Mouse (Mus musculus) splenic B cell, adult 2 months (primary cell): ENCODE measurements around the gene Mynn.
"Not testable (repeated sequence)": the region's sequence is repeated elsewhere in the genome, so short reads cannot be mapped to it uniquely, and the experiment has no call there.

ENCODE experiments used
- DNase-seq: peaks from one replicate; pipeline ENCODE4 v3.0.0-alpha.2; 2011; ENCODE audit warnings: low read depth, low spot score
- H3K27me3 ChIP-seq: 2 replicates; pipeline ENCODE4 v1.6.1; 2012; ENCODE audit warnings: mild to moderate bottlenecking, low read length, moderate library complexity, mixed read lengths; ENCODE audit not compliant: control insufficient read depth, poor library complexity, insufficient read depth, severe bottlenecking
- H3K36me3 ChIP-seq: 2 replicates; pipeline ENCODE4 v1.6.1; 2012; ENCODE audit warnings: mild to moderate bottlenecking, low read length, moderate library complexity, mixed read lengths; ENCODE audit not compliant: control insufficient read depth, poor library complexity, insufficient read depth, severe bottlenecking

The Mynn gene

DNA sequence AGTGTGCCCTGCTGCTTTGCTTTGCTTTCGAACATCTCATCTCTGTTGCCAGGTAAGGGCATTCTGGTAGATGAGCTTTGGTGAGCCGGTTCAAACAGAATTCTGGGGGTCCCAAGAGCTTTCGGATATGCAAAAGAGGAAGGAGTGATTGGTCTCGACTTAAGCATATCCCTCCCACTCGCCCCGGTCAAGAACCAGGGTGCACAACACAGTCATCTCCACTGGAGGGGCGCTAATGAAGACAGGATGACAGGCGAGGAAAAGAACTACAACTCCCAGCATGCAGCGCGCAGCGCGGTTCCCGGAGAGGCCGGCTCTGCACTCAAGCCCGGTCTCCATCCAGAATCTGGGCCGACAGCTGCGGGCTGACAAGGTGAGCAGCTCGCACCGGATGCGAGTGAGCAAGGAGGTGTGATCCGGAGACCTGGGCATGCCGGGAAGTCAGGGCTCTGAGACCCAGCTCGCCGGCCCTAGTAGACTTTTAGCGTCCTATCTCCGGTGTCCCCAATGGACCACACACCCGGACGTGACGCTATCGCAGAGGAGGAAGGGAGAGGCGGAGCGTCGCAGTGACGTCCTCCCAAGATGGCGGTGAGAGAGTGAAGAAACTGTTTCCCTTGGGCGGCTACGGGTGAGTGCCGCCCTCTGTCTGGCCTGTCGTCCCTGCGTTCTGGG, at the start of gene Mynn:
Mynn (plus strand) TSS at position 1 of the 675 bp plus-strand sequence.
- Histone ChIP-seq H3K36me3 (peaks cover 4% of the 10 kb centered on the region), H3K27me3 (no peaks in the 10 kb centered on the region)
- DNase-seq, result peak; percentile 98

DNA sequence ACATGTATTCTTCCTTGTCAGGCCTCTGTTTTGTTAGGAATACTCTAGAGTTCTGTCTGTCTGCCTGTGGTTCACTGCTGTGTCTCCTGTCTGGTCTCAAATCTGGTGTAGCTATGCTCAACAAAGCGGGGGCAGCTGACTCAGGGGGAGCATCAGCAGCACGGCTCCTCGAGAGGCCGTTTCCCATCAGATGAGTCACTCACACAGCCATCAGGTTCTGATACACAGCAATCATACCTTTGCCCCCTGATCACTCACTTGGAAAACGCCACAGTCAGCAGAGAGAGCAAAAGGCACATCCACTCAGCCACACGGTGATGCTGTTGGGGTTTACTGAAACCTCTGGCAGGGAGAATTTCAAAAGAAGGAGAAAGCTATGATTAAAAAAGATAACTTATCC, 48.1 kb upstream of the Mynn start:
- Histone ChIP-seq H3K27me3 (no peaks in the 10 kb centered on the region), H3K36me3 (no peaks in the 10 kb centered on the region)
- no peak for DNase-seq

DNA sequence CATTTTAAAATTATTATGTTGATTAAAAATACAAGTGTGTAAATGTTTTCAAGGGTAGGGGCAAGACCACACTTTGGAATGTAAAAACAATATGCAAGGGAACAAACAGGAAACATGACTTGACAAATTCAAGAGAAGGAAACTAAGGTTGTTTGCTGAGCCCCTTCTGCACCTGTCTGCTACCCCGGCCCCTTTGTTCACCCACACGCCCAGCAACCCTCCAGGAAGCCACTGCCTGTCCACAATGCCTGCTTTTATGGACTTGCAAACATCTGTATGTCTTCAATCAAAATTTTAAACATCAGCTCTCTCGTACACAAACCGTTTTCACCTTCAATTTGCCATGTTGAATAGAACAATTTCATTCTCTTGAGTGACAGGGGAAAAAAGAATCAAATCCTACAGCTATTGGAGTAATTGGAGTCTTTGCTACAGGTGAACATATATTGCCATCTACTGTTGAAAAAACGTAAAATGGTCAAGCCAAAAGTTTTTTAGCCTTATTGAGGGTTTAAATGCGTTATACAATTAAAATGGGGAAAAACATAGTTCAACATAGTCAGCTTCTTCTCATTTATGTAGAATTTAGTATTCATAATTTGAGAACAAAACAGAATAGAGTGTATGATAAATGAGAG, 41.1 kb upstream of the Mynn start:
- no peak for DNase-seq

DNA sequence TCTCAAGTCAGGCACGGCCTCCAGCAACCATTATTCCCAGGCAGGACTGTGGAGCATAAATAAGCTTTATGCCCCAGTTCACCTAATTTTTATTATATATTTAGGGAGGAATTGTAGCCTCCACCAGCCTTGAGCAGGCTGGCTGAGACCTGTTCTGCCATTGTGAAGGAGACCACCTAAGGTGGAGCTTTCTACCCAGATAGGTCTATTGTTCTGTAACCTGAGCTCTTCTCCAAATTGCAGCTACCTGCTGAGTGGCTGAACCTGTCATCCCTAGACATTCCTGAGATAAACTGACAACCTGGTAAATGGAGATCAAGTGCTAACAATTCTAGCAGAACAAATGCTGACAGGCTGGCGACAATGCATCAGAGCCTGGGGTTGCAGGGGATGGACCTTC, 35.5 kb upstream of the Mynn start:
- H3K27me3 ChIP-seq, DNase-seq, H3K36me3 ChIP-seq: not testable (repeated sequence)

More for the DNA sequence above, 41.1 kb upstream of the Mynn start:
- H3K27me3 ChIP-seq, result no peaks in the 10 kb centered on the region
- H3K36me3 ChIP-seq, result no peaks in the 10 kb centered on the region

- no peaks in the 10 kb centered on the region for H3K27me3 ChIP-seq
- no peak for DNase-seq
- no peaks in the 10 kb centered on the region for H3K36me3 ChIP-seq
Observed at GRCm38 (mm10) chr3:30573549-30573948, 28.3 kb upstream of the Mynn start.

GRCm38 (mm10) chr3:30588865-30589264, 13.0 kb upstream of the Mynn start:
- Histone ChIP-seq H3K36me3 (no peaks in the 10 kb centered on the region), H3K27me3 (no peaks in the 10 kb centered on the region; the same call in 1 of the 2 replicates)
- no peak for DNase-seq

DNA sequence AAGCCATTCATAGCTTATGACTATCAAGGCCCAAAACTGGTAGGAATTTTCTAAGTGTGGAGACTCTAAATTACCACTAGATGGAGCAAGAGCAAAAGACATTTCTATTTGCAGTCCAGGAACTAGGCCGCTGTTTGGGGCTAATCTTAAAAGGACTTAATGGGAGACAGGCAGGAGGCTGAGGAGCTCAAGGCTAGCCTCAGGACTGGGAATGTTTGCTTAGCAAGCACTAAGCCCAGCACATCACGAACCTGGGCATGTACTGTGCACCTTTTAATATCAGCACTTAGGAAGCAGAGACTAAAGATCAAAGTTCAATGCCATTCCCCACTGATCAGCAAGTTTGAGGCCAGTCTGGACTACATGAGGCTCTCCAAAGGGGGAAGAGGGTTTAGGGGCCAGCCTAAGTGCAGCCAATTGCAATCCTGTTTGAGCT, 9.4 kb upstream of the Mynn start:
- Histone ChIP-seq H3K27me3 (no peaks in the 10 kb centered on the region), H3K36me3 (no peaks in the 10 kb centered on the region)
- DNase-seq, result peak; percentile 78

- Histone ChIP-seq H3K27me3 (no peaks in the 10 kb centered on the region), H3K36me3 (no peaks in the 10 kb centered on the region)
- peak; percentile 61 for DNase-seq
Observed at GRCm38 (mm10) chr3:30593719-30594485, 8.0 kb upstream of the Mynn start.

DNA sequence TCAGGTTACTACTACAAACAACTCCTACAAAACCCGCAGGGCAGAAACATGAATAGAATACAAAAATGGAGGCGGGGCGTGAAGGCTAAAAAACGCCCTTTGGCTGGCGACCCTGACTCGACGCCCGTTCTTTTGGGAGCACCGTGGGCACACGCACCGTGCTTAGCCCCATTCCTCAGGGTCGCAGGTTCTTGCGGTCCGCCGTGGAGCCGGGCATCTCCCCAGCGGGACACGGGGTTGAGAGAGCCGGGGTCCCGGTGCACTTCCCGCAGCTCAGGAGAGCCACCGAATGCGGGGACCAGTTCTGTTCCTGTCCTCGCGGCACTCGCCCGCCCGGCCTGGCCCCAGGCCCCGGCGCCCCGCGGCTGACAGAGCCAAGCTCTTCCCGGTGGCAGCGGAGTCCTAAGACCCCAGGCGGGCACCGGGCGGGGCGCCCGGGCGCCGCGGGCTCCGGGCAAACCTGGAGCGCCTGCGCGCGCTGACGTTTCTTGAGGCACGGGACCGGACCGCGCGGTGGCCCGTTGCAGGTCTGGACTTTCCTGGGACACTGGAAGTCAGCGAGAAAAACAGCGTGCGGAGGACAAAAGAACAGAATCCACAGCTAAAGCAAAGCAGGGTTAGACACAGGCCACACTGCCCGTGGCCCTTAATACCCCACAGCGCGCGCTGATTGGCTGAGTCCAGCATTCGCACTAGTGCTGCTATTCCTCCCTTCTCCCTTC, 6.6 kb upstream of the Mynn start:
- Histone ChIP-seq H3K36me3 (no peaks in the 10 kb centered on the region), H3K27me3 (no peaks in the 10 kb centered on the region)
- peak; percentile 46 for DNase-seq

GRCm38 (mm10) chr3:30597271-30597670, 4.6 kb upstream of the Mynn start:
- no peaks in the 10 kb centered on the region for H3K27me3 ChIP-seq
- no peak for DNase-seq
- no peaks in the 10 kb centered on the region for H3K36me3 ChIP-seq

DNA sequence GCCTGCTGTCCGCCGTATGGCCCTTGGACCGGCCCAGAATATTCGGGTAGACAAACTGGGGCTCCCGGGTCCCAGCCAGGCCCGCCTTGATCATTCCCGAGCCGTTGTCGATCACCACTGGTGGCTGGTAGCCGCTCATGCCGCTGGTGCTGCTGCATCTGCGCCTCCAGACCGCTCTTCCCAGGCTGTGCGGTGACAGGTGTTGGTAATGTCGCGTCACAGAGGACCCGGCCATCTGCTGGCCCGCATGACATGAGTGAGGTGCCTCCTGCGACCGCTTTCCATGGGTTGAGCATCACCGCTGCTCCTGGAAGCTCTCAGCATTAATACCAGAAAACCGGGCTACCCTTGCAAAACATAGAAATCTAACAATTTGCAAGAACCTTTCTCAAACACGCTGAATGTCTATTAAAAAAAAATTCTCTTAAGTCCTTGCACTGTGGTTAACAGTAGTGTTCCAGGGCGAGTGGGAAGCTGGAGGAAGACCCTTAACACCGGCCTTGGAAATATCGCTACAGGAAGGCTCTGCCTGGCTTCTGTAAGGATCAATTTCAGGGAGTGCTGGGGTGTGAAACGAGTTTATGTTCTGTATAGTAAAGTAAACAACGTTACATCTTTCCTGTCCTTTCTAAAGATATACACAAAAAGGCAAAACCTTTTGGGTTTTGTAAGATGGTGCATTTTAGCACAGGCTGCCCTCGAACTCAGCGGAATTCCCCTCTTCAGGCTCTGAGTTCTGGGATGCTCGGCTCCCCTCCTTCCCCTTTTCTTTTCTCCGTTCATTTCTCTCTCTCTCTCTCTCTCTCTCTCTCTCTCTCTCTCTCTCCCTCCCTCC, 1.9 kb upstream of the Mynn start, which contains the start of gene Actrt3:
Actrt3 (minus strand) TSS at position 229 of the 835 bp plus-strand sequence.
- no peaks in the 10 kb centered on the region for H3K27me3 ChIP-seq
- no peaks in the 10 kb centered on the region; the same call in 1 of the 2 replicates for H3K36me3 ChIP-seq
- peak; percentile 57 for DNase-seq

DNA sequence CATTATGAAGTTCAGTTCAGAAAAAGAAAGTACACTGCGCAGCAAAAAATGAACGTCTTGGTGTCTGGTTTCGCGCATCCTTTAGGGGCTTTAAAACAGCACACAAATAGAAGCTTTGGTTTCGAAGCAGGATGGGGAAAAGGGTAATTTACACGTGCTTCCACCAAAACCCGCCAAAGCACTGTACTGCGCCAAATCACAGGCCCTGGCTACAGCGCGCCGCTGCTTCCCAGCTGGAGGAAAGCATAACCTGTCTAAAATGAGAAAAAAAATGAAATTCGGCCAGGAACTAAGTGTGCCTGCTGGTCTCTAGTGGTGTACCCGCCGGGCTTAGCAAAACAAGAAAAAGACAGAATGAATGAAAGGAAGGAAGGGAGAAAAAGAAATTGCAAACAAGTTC, 1.1 kb upstream of the Mynn start:
- DNase-seq, result no peak
- Histone ChIP-seq H3K36me3 (no peaks in the 10 kb centered on the region; the same call in 1 of the 2 replicates), H3K27me3 (no peaks in the 10 kb centered on the region)

DNA sequence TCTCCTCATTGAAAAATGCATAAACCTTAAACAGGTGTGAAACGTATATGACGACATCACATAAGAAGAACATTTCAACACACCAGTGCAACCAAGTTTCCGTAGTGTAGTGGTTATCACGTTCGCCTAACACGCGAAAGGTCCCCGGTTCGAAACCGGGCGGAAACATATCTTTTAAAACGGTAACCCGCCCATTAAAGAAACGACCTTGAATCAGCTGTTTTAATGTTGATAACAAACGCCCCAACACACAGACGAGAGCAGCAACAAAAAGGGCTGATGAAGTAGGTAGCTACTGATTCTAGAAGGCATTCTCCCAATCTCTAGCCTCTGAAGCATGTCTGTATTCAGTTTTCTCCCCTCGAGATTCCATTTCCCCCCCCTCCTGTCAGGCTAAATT, 690 bp upstream of the Mynn start:
- Histone ChIP-seq H3K36me3 (no peaks in the 10 kb centered on the region; the same call in 1 of the 2 replicates), H3K27me3 (no peaks in the 10 kb centered on the region)
- DNase-seq, result peak; percentile 94

DNA sequence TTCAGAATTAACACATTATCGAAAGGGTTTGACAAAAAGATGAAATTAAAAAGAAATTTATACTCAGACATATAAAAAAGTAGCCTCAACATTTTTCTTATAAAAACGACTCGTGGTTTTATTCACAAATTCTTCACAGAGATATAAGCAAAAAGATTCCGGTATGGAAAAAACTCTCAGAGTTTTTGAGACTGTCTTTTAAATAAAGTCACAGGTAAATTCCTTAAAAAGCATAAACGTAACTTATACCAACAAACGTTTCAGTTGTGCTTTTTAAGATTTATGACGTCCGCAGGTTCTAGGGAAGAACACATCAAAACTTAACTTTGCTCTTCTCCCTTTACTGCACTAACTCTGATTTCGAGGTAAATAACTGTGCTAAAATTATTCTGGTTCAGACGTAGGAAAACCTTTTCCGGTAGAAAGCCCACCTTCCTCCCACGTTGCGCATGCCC, 228 bp upstream of the Mynn start:
- peaks cover 3% of the 10 kb centered on the region for H3K36me3 ChIP-seq
- no peak for DNase-seq
- no peaks in the 10 kb centered on the region for H3K27me3 ChIP-seq
